Mouse (Mus musculus) embryo, embryonic 11.5 days (tissue): Measurements from ENCODE around the gene Fam160a2.
"Not testable (repeated sequence)": the region's sequence is repeated elsewhere in the genome, so short reads cannot be mapped to it uniquely, and the experiment has no call there.

ENCODE experiments used
- DNase-seq: peaks from one replicate; pipeline ENCODE4 v3.0.0-alpha.2; 2012; ENCODE audit warnings: low read depth, low spot score

Fam160a2 gene

GRCm38 (mm10) chr7:105394606-105395005, 5.2 kb downstream of the Fam160a2 start:
- DNase-seq, result no peak

GRCm38 (mm10) chr7:105390236-105390635, 9.6 kb downstream of the Fam160a2 start:
- no peak for DNase-seq

GRCm38 (mm10) chr7:105387696-105388095, 12.2 kb downstream of the Fam160a2 start:
- no peak for DNase-seq

- no peak for DNase-seq
These were observed 19.5 kb downstream of the Fam160a2 start for GRCm38 (mm10) chr7:105380329-105380728.

- DNase-seq, result no peak
These were observed 25.0 kb downstream of the Fam160a2 start, which contains the start of gene Gm5901 for GRCm38 (mm10) chr7:105374866-105375265. Gene Gm5901, plus strand, starts transcription at chr7:105375038.

GRCm38 (mm10) chr7:105373976-105374375, 25.9 kb downstream of the Fam160a2 start:
- no peak for DNase-seq

- no peak for DNase-seq
These were observed 26.3 kb downstream of the Fam160a2 start for GRCm38 (mm10) chr7:105373509-105373908.

GRCm38 (mm10) chr7:105372912-105373311, 26.9 kb downstream of the Fam160a2 start:
- no peak for DNase-seq

- DNase-seq, result no peak
These were observed 31.3 kb downstream of the Fam160a2 start for GRCm38 (mm10) chr7:105368521-105368920.

- no peak for DNase-seq
These were observed 31.9 kb downstream of the Fam160a2 start, which contains the start of gene Olfr692 for GRCm38 (mm10) chr7:105367930-105368329. Gene Olfr692, plus strand, starts transcription at chr7:105368230.

- no peak for DNase-seq
These were observed 32.6 kb downstream of the Fam160a2 start for GRCm38 (mm10) chr7:105367268-105367667.

GRCm38 (mm10) chr7:105361713-105362112, 38.1 kb downstream of the Fam160a2 start:
- no peak for DNase-seq

- DNase-seq, result not testable (repeated sequence)
These were observed 43.4 kb downstream of the Fam160a2 start for GRCm38 (mm10) chr7:105356487-105356886.

GRCm38 (mm10) chr7:105356064-105356463, 43.8 kb downstream of the Fam160a2 start:
- DNase-seq, result not testable (repeated sequence)

GRCm38 (mm10) chr7:105342752-105343151, 57.1 kb downstream of the Fam160a2 start:
- DNase-seq, result no peak

GRCm38 (mm10) chr7:105342170-105342569, 57.7 kb downstream of the Fam160a2 start, which contains the start of gene Olfr691:
Gene Olfr691, minus strand, starts transcription at chr7:105342270.
- no peak for DNase-seq

- DNase-seq, result no peak
These were observed 65.8 kb downstream of the Fam160a2 start, which contains the start of gene Olfr690 for GRCm38 (mm10) chr7:105334004-105334403. Gene Olfr690, minus strand, starts transcription at chr7:105334104.

GRCm38 (mm10) chr7:105325302-105325701, 74.6 kb downstream of the Fam160a2 start:
- no peak for DNase-seq
